Mouse (Mus musculus) bone marrow macrophage, adult 2 months (primary cell): Measurements from ENCODE around the gene Mras.

ENCODE experiments used
- CTCF ChIP-seq: IDR thresholded peaks from 2 replicates; pipeline ENCODE4 v1.5.1; 2012; ENCODE audit warnings: low read depth, mild to moderate bottlenecking, low read length, moderate library complexity
- POLR2A ChIP-seq: IDR thresholded peaks from 2 replicates; pipeline ENCODE4 v1.6.1; 2012; ENCODE audit warnings: mild to moderate bottlenecking, low read depth, low read length, borderline replicate concordance

GRCm38 (mm10) chr9:99458529-99459208, 21.5 kb upstream of the Mras start:
- TF ChIP-seq CTCF (peak; percentile 57), POLR2A (no peak)
